Mouse (Mus musculus) MEL (cell line): ENCODE data around the gene Ephb2. TPM values are rescaled to one million over a fixed set of nuclear protein-coding genes. Genes with fewer than 3 reads are reported as not detected.

Experiments
- DNase-seq: peaks from one replicate; pipeline ENCODE4 v3.0.0; 2011; ENCODE audit warnings: low read depth, low spot score
- H3K27ac ChIP-seq: 2 replicates; pipeline ENCODE4 v1.5.1; 2012; ENCODE audit warnings: low read depth, mild to moderate bottlenecking, control low read depth, low read length, moderate library complexity; ENCODE audit not compliant: control insufficient read depth
- H3K27me3 ChIP-seq, 2 experiments: fragments of 150-350 bp in 1 of 2; sonication (generic) in 1 of 2; 2 replicates each; pipeline ENCODE4 v1.6.1; 2012; ENCODE audit warnings: low read length in 2 of 2, mild to moderate bottlenecking in 2 of 2, improper control_type of control experiment in 1 of 2, moderate library complexity in 1 of 2; ENCODE audit not compliant: insufficient read depth in 2 of 2, control insufficient read depth in 1 of 2
- H3K36me3 ChIP-seq, 2 experiments: 2 replicates each; pipeline ENCODE4 v1.6.1; 2012 to 2014; ENCODE audit warnings: low read length in 2 of 2, improper control_type of control experiment in 1 of 2, inconsistent platforms in 1 of 2, mild to moderate bottlenecking in 1 of 2; ENCODE audit not compliant: insufficient read depth in 2 of 2, control insufficient read depth in 1 of 2
- H3K4me1 ChIP-seq, 2 experiments: fragments of 150-350 bp in 1 of 2; sonication (generic) in 1 of 2; 2 replicates each; pipeline ENCODE4 v1.6.1; 2012; ENCODE audit warnings: low read length in 2 of 2, improper control_type of control experiment in 1 of 2, mild to moderate bottlenecking in 1 of 2; ENCODE audit not compliant: insufficient read depth in 2 of 2, control insufficient read depth in 1 of 2
- H3K4me3 ChIP-seq, 2 experiments: fragments of 150-350 bp in 1 of 2; sonication (generic) in 1 of 2; 2 replicates each; pipeline ENCODE4 v1.5.1; 2012; ENCODE audit warnings: low read depth in 2 of 2, low read length in 2 of 2, mild to moderate bottlenecking in 2 of 2, moderate library complexity in 2 of 2, control low read depth in 1 of 2, improper control_type of control experiment in 1 of 2; ENCODE audit not compliant: control insufficient read depth in 1 of 2, insufficient read depth in 1 of 2
- H3K79me2 ChIP-seq: 2 replicates; pipeline ENCODE4 v1.6.1; 2012; ENCODE audit warnings: mild to moderate bottlenecking, low read length, moderate library complexity; ENCODE audit not compliant: control insufficient read depth, poor library complexity, insufficient read depth
- H3K9ac ChIP-seq: 2 replicates; pipeline ENCODE4 v1.6.1; 2012; ENCODE audit warnings: low read depth, mild to moderate bottlenecking, control low read depth, low read length, moderate library complexity; ENCODE audit not compliant: control insufficient read depth, poor library complexity, severe bottlenecking
- H3K9me3 ChIP-seq: fragments of 150-350 bp; sonication (generic); replicated peaks from 2 replicates; pipeline ENCODE4 v1.6.1; 2012; ENCODE audit warnings: mild to moderate bottlenecking, low read length, improper control_type of control experiment, moderate library complexity; ENCODE audit not compliant: insufficient read depth
- BHLHE40 ChIP-seq: IDR thresholded peaks from 2 replicates; pipeline ENCODE4 v1.6.1; 2012; ENCODE audit warnings: low read depth, mild to moderate bottlenecking, inconsistent platforms, low read length, improper control_type of control experiment, borderline replicate concordance
- CHD1 ChIP-seq: IDR thresholded peaks from 2 replicates; pipeline ENCODE4 v1.6.1; 2012; ENCODE audit warnings: low read depth, mild to moderate bottlenecking, inconsistent platforms, low read length, improper control_type of control experiment
- CTCF ChIP-seq, 3 experiments: IDR thresholded peaks in 2 of 3; conservative IDR thresholded peaks in 1 of 3; 2 replicates each; pipeline ENCODE4 v1.5.1; 2011 to 2012; ENCODE audit warnings: low read length in 3 of 3, low read depth in 2 of 3, mild to moderate bottlenecking in 2 of 3, improper control_type of control experiment in 1 of 3, inconsistent platforms in 1 of 3, mixed read lengths in 1 of 3, moderate library complexity in 1 of 3; ENCODE audit not compliant: control insufficient read depth in 1 of 3, insufficient read depth in 1 of 3, poor library complexity in 1 of 3, severe bottlenecking in 1 of 3
- E2F4 ChIP-seq: IDR thresholded peaks from 2 replicates; pipeline ENCODE4 v1.6.1; 2011; ENCODE audit warnings: low read depth, low read length, improper control_type of control experiment, borderline replicate concordance
- EP300 ChIP-seq, 2 experiments: IDR thresholded peaks; 2 replicates each; pipeline ENCODE4 v1.6.1; 2011; ENCODE audit warnings: improper control_type of control experiment in 2 of 2, low read length in 2 of 2, low read depth in 1 of 2, mild to moderate bottlenecking in 1 of 2
- ETS1 ChIP-seq: IDR thresholded peaks from 2 replicates; pipeline ENCODE4 v1.6.1; 2012; ENCODE audit warnings: low read depth, mild to moderate bottlenecking, inconsistent platforms, low read length, improper control_type of control experiment, moderate library complexity
- GABPA ChIP-seq: IDR thresholded peaks from 2 replicates; pipeline ENCODE4 v1.6.1; 2012; ENCODE audit warnings: low read depth, mild to moderate bottlenecking, inconsistent platforms, low read length, improper control_type of control experiment, moderate library complexity
- GATA1 ChIP-seq: IDR thresholded peaks from 2 replicates; pipeline ENCODE4 v1.6.1; 2011; ENCODE audit warnings: low read depth, low read length, improper control_type of control experiment
- JUND ChIP-seq: IDR thresholded peaks from 2 replicates; pipeline ENCODE4 v1.6.1; 2011; ENCODE audit warnings: low read depth, mild to moderate bottlenecking, improper control_type of control experiment, low read length
- KAT2A ChIP-seq: conservative IDR thresholded peaks from 2 replicates; pipeline ENCODE4 v1.6.1; 2012; ENCODE audit warnings: low read depth, low read length, improper control_type of control experiment, inconsistent platforms
- MAX ChIP-seq: IDR thresholded peaks from 2 replicates; pipeline ENCODE4 v1.6.1; 2011; ENCODE audit warnings: low read length, improper control_type of control experiment
- MAZ ChIP-seq: IDR thresholded peaks from 2 replicates; pipeline ENCODE4 v1.6.1; 2012; ENCODE audit warnings: low read depth, mild to moderate bottlenecking, inconsistent platforms, low read length, improper control_type of control experiment
- MEF2A ChIP-seq: IDR thresholded peaks from 2 replicates; pipeline ENCODE4 v1.6.1; 2014; ENCODE audit warnings: low read depth, mild to moderate bottlenecking, inconsistent platforms, low read length, improper control_type of control experiment; ENCODE audit not compliant: poor library complexity, insufficient replicate concordance, severe bottlenecking; ENCODE audit errors: extremely low read depth
- MXI1 ChIP-seq: IDR thresholded peaks from 2 replicates; pipeline ENCODE4 v1.6.1; 2011; ENCODE audit warnings: mild to moderate bottlenecking, low read depth, low read length, improper control_type of control experiment
- NRF1 ChIP-seq: IDR thresholded peaks from 2 replicates; pipeline ENCODE4 v1.6.1; 2014; ENCODE audit warnings: low read depth, mild to moderate bottlenecking, inconsistent platforms, low read length, improper control_type of control experiment, moderate library complexity; ENCODE audit not compliant: poor library complexity, insufficient read depth, severe bottlenecking
- RAD21 ChIP-seq: IDR thresholded peaks from 2 replicates; pipeline ENCODE4 v1.6.1; 2011; ENCODE audit warnings: mild to moderate bottlenecking, low read depth, low read length, improper control_type of control experiment
- RCOR1 ChIP-seq: IDR thresholded peaks from 2 replicates; pipeline ENCODE4 v1.6.1; 2012; ENCODE audit warnings: low read depth, mild to moderate bottlenecking, inconsistent platforms, low read length, improper control_type of control experiment
- SIN3A ChIP-seq: IDR thresholded peaks from 2 replicates; pipeline ENCODE4 v1.6.1; 2012; ENCODE audit warnings: low read length, improper control_type of control experiment, inconsistent platforms
- SMC3 ChIP-seq: IDR thresholded peaks from 2 replicates; pipeline ENCODE4 v1.6.1; 2011; ENCODE audit warnings: low read depth, low read length, improper control_type of control experiment
- TAL1 ChIP-seq: IDR thresholded peaks from 2 replicates; pipeline ENCODE4 v1.6.1; 2012; ENCODE audit warnings: mild to moderate bottlenecking, inconsistent platforms, low read length, moderate library complexity, mixed read lengths
- TBP ChIP-seq: IDR thresholded peaks from 2 replicates; pipeline ENCODE4 v1.8.0; 2011; ENCODE audit warnings: low read depth, low read length, improper control_type of control experiment
- USF1 ChIP-seq: IDR thresholded peaks from 2 replicates; pipeline ENCODE4 v1.6.1; 2014; ENCODE audit warnings: low read depth, mild to moderate bottlenecking, inconsistent platforms, low read length, improper control_type of control experiment, moderate library complexity
- ZC3H11A ChIP-seq: IDR thresholded peaks from 2 replicates; pipeline ENCODE4 v1.6.1; 2012; ENCODE audit warnings: low read depth, mild to moderate bottlenecking, inconsistent platforms, low read length, improper control_type of control experiment
- ZNF384 ChIP-seq: IDR thresholded peaks from 2 replicates; pipeline ENCODE4 v1.6.1; 2012; ENCODE audit warnings: low read depth, mild to moderate bottlenecking, inconsistent platforms, low read length, improper control_type of control experiment
- polyA plus RNA-seq, 2 experiments: library from polyadenylated mRNA; stranded (reverse) in 1 of 2; unstranded in 1 of 2; fragments of >175 nt in 1 of 2; fragments of >200 nt in 1 of 2; gene quantifications; 2 replicates each; pipeline versions ENCODE4 v1.2.1 to v1.2.4; 2012; ENCODE audit warnings: low replicate concordance in 2 of 2, low read depth in 1 of 2; ENCODE audit not compliant: insufficient read length in 2 of 2, insufficient read depth in 1 of 2, missing spikeins in 1 of 2
- total RNA-seq: library from RNA; depleted of rRNA; stranded (reverse); fragments of 300-350 nt; gene quantifications from 2 replicates; pipeline ENCODE4 v1.2.3, GENCODE M21; 2012

The Ephb2 gene
- total and polyA plus RNA-seq, 3 experiments = 1.9 to 4.1 TPM; not detected in 1

DNA sequence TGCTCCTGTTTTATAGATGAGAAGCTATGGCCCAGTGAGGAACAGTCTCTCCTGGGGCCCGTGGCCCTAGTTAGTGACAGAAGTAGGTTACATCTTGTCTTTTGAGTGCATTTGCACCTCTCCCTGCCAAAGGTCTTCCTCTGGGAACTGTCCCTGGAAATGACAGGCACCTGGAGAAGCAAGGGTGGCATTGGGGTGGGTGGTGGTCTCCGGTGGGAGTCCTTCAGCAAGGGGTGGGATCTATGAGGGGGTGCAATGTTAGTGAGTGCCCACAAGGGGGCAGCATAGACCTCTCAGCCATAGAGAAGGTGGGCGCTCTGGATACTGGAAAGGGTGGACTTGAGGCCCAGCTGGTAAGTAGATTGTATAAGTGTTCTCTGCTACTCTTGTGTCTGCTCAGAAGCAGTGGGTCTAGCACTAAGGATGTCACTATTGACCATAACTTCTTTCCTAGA, 184.4 kb downstream of the Ephb2 start:
- TF ChIP-seq TBP (no peak), USF1 (no peak), CTCF (IDR thresholded peaks at IDR 0.05 in 2 of 3, conservative IDR thresholded peaks at IDR 0.05 in 1 of 3; ENCODE audit: control insufficient read depth in 1 of 3, insufficient read depth in 1 of 3, low read depth in 2 of 3, low read length in 3 of 3, poor library complexity in 1 of 3, severe bottlenecking in 1 of 3) (peak; percentile 75 to 86 (median 80)), SIN3A (peak; percentile 39; the same call in 1 of the 2 replicates), RCOR1 (no peak), ETS1 (no peak), NRF1 (no peak), ZC3H11A (peak; percentile 75), CHD1 (no peak), GATA1 (0 out of 2 replicates have a peak, but pooled peaks have one; percentile 23), RAD21 (peak; percentile 76), TAL1 (peak; percentile 14; the same call in 1 of the 2 replicates), SMC3 (peak; percentile 75), EP300 (IDR thresholded peaks at IDR 0.05; ENCODE audit: low read depth in 1 of 2, low read length in 2 of 2) (0 out of 4 replicates have a peak, but pooled peaks of 1 of the 2 experiments have one; percentile 9), GABPA (no peak), MXI1 (0 out of 2 replicates have a peak, but pooled peaks have one; percentile 13), E2F4 (no peak)
- Histone ChIP-seq H3K27ac (peak overlapping the region; percentile 74), H3K9ac (peak overlapping the region; percentile 59), H3K79me2 (peaks cover 2% of the 10 kb centered on the region), H3K9me3 (no peaks in the 10 kb centered on the region), H3K4me3 (peak overlapping the region; percentile 30 to 37; a peak in 3 of 4 replicates), H3K27me3 (no peaks in the 10 kb centered on the region), H3K4me1 (peaks cover 0 to 22% of the 10 kb centered on the region in 2 experiments; a peak in 2 of 4 replicates), H3K36me3 (peaks cover 0 to 6% of the 10 kb centered on the region in 2 experiments; a peak in 2 of 4 replicates)
- peak; percentile 88 for DNase-seq

DNA sequence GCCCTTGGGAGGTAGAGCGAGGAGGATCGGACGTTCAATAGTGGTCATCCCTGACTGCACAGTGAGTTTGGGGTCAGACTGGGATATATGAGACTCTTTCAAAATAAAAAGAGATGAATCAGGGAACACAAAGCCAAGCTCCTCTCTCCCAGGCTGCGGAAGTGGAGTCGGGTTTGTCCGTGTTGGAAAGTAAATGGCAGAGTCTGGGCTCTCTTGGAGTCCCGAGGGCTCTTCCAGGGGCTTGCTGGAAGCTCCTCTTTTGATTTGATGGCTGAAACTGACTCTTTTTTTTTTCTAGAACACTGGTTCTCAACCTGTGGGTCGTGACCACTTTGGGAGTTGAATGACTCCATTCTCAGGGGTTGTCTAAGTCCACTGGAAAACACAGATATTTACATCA, 185.5 kb downstream of the Ephb2 start:
- Histone ChIP-seq H3K36me3 (peaks cover 0 to 6% of the 10 kb centered on the region in 2 experiments; a peak in 2 of 4 replicates), H3K27ac (no peak overlapping the region), H3K4me3 (no peak overlapping the region)
- no peak for DNase-seq
- no peak for TF ChIP-seq ZNF384
- TF ChIP-seq ZC3H11A = no peak
- TF ChIP-seq TBP = no peak
- TF ChIP-seq CTCF (IDR thresholded peaks at IDR 0.05 in 2 of 3, conservative IDR thresholded peaks at IDR 0.05 in 1 of 3; ENCODE audit: control insufficient read depth in 1 of 3, insufficient read depth in 1 of 3, low read depth in 2 of 3, low read length in 3 of 3, poor library complexity in 1 of 3, severe bottlenecking in 1 of 3) = no peak
- no peak for TF ChIP-seq MEF2A
- no peak for TF ChIP-seq MAX
- TF ChIP-seq MAZ = no peak
- no peak for TF ChIP-seq KAT2A
- no peak for TF ChIP-seq BHLHE40
- no peak for TF ChIP-seq JUND
- TF ChIP-seq, all 39 proteins: peak for 0
- no peaks in the 10 kb centered on the region for H3K9me3 ChIP-seq
- no peak overlapping the region for H3K9ac ChIP-seq
- H3K79me2 ChIP-seq = peaks cover 2% of the 10 kb centered on the region
- no peaks in the 10 kb centered on the region for H3K27me3 ChIP-seq
- H3K4me1 ChIP-seq = peaks cover 0 to 22% of the 10 kb centered on the region in 2 experiments; a peak in 2 of 4 replicates
